Mouse (Mus musculus): ENCODE measurements around the gene Tnfaip2. TPM values are rescaled to one million over a fixed set of nuclear protein-coding genes. Genes with fewer than 3 reads are reported as not detected.

Gene Tnfaip2
- polyA plus RNA-seq, 1 experiment from 2014 or later, result 0.79 TPM

- no peak overlapping the region for H3K9ac ChIP-seq
- H3K4me1 ChIP-seq (replicated peaks; ENCODE audit: control insufficient read depth, insufficient read depth, low read length), result peaks cover 5% of the 10 kb centered on the region; the same call in 1 of the 2 replicates
- no peaks in the 10 kb centered on the region for H3K9me3 ChIP-seq (ENCODE audit: control insufficient read depth, low read length)
- no peak for DNase-seq (ENCODE audit: low spot score)
- peaks cover 81% of the 10 kb centered on the region for H3K27me3 ChIP-seq (ENCODE audit: control insufficient read depth, insufficient read depth, low read length)
- no peak overlapping the region for H3K4me3 ChIP-seq (replicated peaks; ENCODE audit: low read length)
- H3K4me2 ChIP-seq (replicated peaks), result no peak overlapping the region
- WGBS, result 19% methylated on average over 13 of the region's 14 CpGs
- H3K27ac ChIP-seq, result no peak overlapping the region
- no peaks in the 10 kb centered on the region for H3K36me3 ChIP-seq (replicated peaks; ENCODE audit: control insufficient read depth, insufficient read depth)
- no peak for ATAC-seq (ENCODE audit: low FRiP score)
Observed at GRCm38 (mm10) chr12:111448931-111449705, 6.8 kb downstream of the Tnfaip2 start.

GRCm38 (mm10) chr12:111450359-111450758 lies 8.1 kb downstream of the Tnfaip2 start:
- Histone ChIP-seq H3K9me3 (ENCODE audit: control insufficient read depth, low read length) (no peaks in the 10 kb centered on the region), H3K27me3 (ENCODE audit: control insufficient read depth, insufficient read depth, low read length) (peaks cover 71% of the 10 kb centered on the region), H3K27ac (no peak overlapping the region), H3K4me1 (replicated peaks; ENCODE audit: control insufficient read depth, insufficient read depth, low read length) (peaks cover 5% of the 10 kb centered on the region; the same call in 1 of the 2 replicates), H3K4me3 (replicated peaks; ENCODE audit: low read length) (no peak overlapping the region), H3K9ac (no peak overlapping the region), H3K4me2 (replicated peaks) (no peak overlapping the region), H3K36me3 (replicated peaks; ENCODE audit: control insufficient read depth, insufficient read depth) (no peaks in the 10 kb centered on the region)
- WGBS, result 40% methylated on average over 6 of the region's 6 CpGs
- no peak for ATAC-seq (ENCODE audit: low FRiP score)
- no peak for DNase-seq (ENCODE audit: low spot score)

GRCm38 (mm10) chr12:111451561-111451960 lies 9.3 kb downstream of the Tnfaip2 start:
- H3K36me3 ChIP-seq (replicated peaks; ENCODE audit: control insufficient read depth, insufficient read depth), result no peaks in the 10 kb centered on the region
- DNase-seq (ENCODE audit: low spot score) (no peak), ATAC-seq (ENCODE audit: low FRiP score) (no peak)
- 85% methylated on average over 7 of the region's 7 CpGs for WGBS
- no peak overlapping the region for H3K9ac ChIP-seq
- no peaks in the 10 kb centered on the region for H3K9me3 ChIP-seq (ENCODE audit: control insufficient read depth, low read length)
- H3K27ac ChIP-seq, result no peak overlapping the region
- H3K4me3 ChIP-seq (replicated peaks; ENCODE audit: low read length), result no peak overlapping the region
- H3K4me2 ChIP-seq (replicated peaks), result no peak overlapping the region
- H3K27me3 ChIP-seq (ENCODE audit: control insufficient read depth, insufficient read depth, low read length), result peaks cover 64% of the 10 kb centered on the region
- H3K4me1 ChIP-seq (replicated peaks; ENCODE audit: control insufficient read depth, insufficient read depth, low read length), result no peaks in the 10 kb centered on the region

DNA sequence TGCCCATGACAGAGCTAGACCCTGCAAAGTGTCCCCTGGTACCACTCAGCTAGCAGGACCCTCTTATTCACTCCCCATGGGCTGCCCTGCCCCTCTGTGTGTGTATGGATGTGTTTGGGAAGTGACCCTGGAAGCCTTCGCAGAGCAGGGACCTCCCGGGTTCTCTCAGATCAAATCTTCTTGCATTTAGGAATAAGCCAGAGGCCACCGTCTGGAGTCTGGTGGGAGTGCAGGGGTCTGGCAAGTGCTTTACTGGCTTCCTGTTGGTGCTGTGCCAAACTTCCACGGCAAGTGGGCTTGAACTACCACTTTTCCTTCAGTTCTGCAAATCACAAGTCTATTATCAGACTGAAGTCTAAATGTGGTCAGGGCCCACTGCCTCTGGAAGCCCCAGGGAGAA lies 11.8 kb downstream of the Tnfaip2 start:
- H3K4me2 ChIP-seq (replicated peaks), result no peak overlapping the region
- H3K27me3 ChIP-seq (ENCODE audit: control insufficient read depth, insufficient read depth, low read length), result peaks cover 44% of the 10 kb centered on the region
- WGBS, result 38% methylated on average over 4 of the region's 4 CpGs
- no peak overlapping the region for H3K4me3 ChIP-seq (replicated peaks; ENCODE audit: low read length)
- H3K9me3 ChIP-seq (ENCODE audit: control insufficient read depth, low read length), result no peaks in the 10 kb centered on the region
- H3K9ac ChIP-seq, result no peak overlapping the region
- H3K4me1 ChIP-seq (replicated peaks; ENCODE audit: control insufficient read depth, insufficient read depth, low read length), result no peaks in the 10 kb centered on the region
- no peak overlapping the region for H3K27ac ChIP-seq
- DNase-seq (ENCODE audit: low spot score) (no peak), ATAC-seq (ENCODE audit: low FRiP score) (no peak)
- H3K36me3 ChIP-seq (replicated peaks; ENCODE audit: control insufficient read depth, insufficient read depth), result no peaks in the 10 kb centered on the region

- Histone ChIP-seq H3K27ac (no peak overlapping the region), H3K27me3 (ENCODE audit: control insufficient read depth, insufficient read depth, low read length) (peaks cover 37% of the 10 kb centered on the region), H3K4me1 (replicated peaks; ENCODE audit: control insufficient read depth, insufficient read depth, low read length) (no peaks in the 10 kb centered on the region), H3K4me3 (replicated peaks; ENCODE audit: low read length) (no peak overlapping the region), H3K9ac (no peak overlapping the region), H3K4me2 (replicated peaks) (no peak overlapping the region), H3K9me3 (ENCODE audit: control insufficient read depth, low read length) (no peaks in the 10 kb centered on the region), H3K36me3 (replicated peaks; ENCODE audit: control insufficient read depth, insufficient read depth) (no peaks in the 10 kb centered on the region)
- DNase-seq (ENCODE audit: low spot score), result no peak
- no peak for ATAC-seq (ENCODE audit: low FRiP score)
- 71% methylated on average over 10 of the region's 10 CpGs for WGBS
Observed at GRCm38 (mm10) chr12:111454543-111455280, 12.4 kb downstream of the Tnfaip2 start.

DNA sequence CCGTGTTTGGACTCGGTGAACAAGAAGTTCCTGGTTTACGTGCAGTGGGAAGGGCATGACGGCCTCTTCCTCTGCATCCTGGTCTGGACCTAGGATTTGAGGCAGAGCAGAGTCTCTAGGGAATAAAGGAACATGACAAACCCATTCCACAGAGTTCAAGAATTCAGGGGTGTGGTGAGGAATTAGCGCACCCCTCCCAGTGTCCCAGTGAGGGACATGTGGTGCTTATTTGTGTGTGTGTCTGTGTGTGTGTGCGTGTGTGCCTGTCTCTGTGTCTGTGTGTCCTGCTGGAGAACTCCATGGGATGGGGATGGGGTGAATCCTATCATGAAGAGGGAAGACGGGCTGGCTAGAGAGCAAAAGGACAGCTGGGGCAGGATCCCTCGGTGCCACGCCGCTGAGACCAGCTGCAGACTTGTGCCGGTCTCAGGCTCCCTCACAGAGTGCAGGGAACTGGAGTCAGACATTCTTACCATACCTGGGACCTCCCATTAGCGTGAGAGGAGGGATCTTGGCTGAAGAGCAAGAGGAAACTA lies 13.1 kb downstream of the Tnfaip2 start:
- Histone ChIP-seq H3K4me3 (replicated peaks; ENCODE audit: low read length) (no peak overlapping the region), H3K9me3 (ENCODE audit: control insufficient read depth, low read length) (no peaks in the 10 kb centered on the region), H3K27ac (no peak overlapping the region), H3K27me3 (ENCODE audit: control insufficient read depth, insufficient read depth, low read length) (peaks cover 30% of the 10 kb centered on the region), H3K4me1 (replicated peaks; ENCODE audit: control insufficient read depth, insufficient read depth, low read length) (no peaks in the 10 kb centered on the region), H3K4me2 (replicated peaks) (no peak overlapping the region), H3K36me3 (replicated peaks; ENCODE audit: control insufficient read depth, insufficient read depth) (no peaks in the 10 kb centered on the region), H3K9ac (no peak overlapping the region)
- DNase-seq (ENCODE audit: low spot score) (no peak), ATAC-seq (ENCODE audit: low FRiP score) (no peak)
- 77% methylated on average over 12 of the region's 12 CpGs for WGBS

- DNase-seq (ENCODE audit: low spot score), result no peak
- Histone ChIP-seq H3K36me3 (replicated peaks; ENCODE audit: control insufficient read depth, insufficient read depth) (no peaks in the 10 kb centered on the region), H3K27me3 (ENCODE audit: control insufficient read depth, insufficient read depth, low read length) (peaks cover 26% of the 10 kb centered on the region), H3K4me2 (replicated peaks) (no peak overlapping the region), H3K9me3 (ENCODE audit: control insufficient read depth, low read length) (no peaks in the 10 kb centered on the region), H3K27ac (no peak overlapping the region), H3K4me1 (replicated peaks; ENCODE audit: control insufficient read depth, insufficient read depth, low read length) (no peaks in the 10 kb centered on the region), H3K4me3 (replicated peaks; ENCODE audit: low read length) (no peak overlapping the region), H3K9ac (no peak overlapping the region)
- 63% methylated on average over 8 of the region's 8 CpGs for WGBS
- ATAC-seq (ENCODE audit: low FRiP score), result no peak
Observed at GRCm38 (mm10) chr12:111455860-111456259, 13.6 kb downstream of the Tnfaip2 start.

DNA sequence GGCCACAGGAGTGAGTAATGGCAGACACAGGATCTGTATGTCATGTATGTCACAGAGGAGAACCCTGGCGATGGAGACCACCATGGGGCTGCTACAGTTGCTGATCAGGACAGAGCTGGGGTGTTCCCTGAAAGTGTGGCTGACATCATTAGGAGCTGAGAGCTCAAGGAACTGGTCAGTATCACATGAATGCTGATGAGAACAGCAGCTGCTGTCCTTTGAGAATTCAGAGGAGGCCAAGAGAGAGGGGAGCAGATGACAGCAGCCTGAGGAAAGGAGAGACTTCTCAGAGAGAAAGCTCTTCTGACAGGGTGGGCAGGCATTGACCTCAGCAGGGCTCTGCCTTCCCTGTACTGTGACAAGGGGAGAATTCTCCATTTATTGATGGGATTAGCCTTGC lies 15.5 kb downstream of the Tnfaip2 start:
- no peak for ATAC-seq (ENCODE audit: low FRiP score)

DNA sequence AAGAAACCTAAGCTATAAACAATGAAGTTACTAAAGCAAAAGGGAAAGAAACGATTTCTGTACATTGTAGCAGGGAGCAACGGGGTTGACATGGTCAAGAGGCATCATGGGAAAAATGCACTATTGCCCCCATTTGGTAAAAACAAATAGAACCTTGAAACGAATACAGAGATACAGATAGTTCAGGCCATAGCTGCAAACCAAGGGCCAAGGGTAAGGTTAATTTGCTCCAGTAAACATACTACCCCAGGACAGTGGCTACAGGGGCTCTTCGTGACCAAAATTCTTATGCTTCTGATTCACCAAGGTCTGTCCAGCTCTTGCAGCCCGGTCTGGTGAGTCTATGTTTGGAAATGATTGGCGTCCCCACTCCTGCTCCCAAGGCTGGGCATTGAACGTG lies 21.3 kb downstream of the Tnfaip2 start:
- H3K4me1 ChIP-seq (replicated peaks; ENCODE audit: control insufficient read depth, insufficient read depth, low read length), result no peaks in the 10 kb centered on the region
- H3K36me3 ChIP-seq (replicated peaks; ENCODE audit: control insufficient read depth, insufficient read depth), result no peaks in the 10 kb centered on the region
- no peak overlapping the region for H3K9ac ChIP-seq
- H3K9me3 ChIP-seq (ENCODE audit: control insufficient read depth, low read length), result no peaks in the 10 kb centered on the region
- WGBS, result 84% methylated on average over 7 of the region's 7 CpGs
- no peaks in the 10 kb centered on the region for H3K27me3 ChIP-seq (ENCODE audit: control insufficient read depth, insufficient read depth, low read length)
- DNase-seq (ENCODE audit: low spot score) (no peak), ATAC-seq (ENCODE audit: low FRiP score) (no peak)
- H3K4me2 ChIP-seq (replicated peaks), result no peak overlapping the region
- no peak overlapping the region for H3K27ac ChIP-seq
- no peak overlapping the region for H3K4me3 ChIP-seq (replicated peaks; ENCODE audit: low read length)

More for the DNA sequence above, 15.5 kb downstream of the Tnfaip2 start:
- Histone ChIP-seq H3K9me3 (ENCODE audit: control insufficient read depth, low read length) (no peaks in the 10 kb centered on the region), H3K4me1 (replicated peaks; ENCODE audit: control insufficient read depth, insufficient read depth, low read length) (no peaks in the 10 kb centered on the region), H3K4me2 (replicated peaks) (no peak overlapping the region), H3K4me3 (replicated peaks; ENCODE audit: low read length) (no peak overlapping the region), H3K9ac (no peak overlapping the region), H3K27ac (no peak overlapping the region), H3K27me3 (ENCODE audit: control insufficient read depth, insufficient read depth, low read length) (0 out of 2 replicates have a peak, but pooled peaks cover 12% of the 10 kb centered on the region), H3K36me3 (replicated peaks; ENCODE audit: control insufficient read depth, insufficient read depth) (no peaks in the 10 kb centered on the region)
- no peak for DNase-seq (ENCODE audit: low spot score)
- 74% methylated on average over 1 of the region's 1 CpGs for WGBS

Data from hindbrain, embryonic 14.5 days (tissue).